ENCODE assay signal across 9 mouse cellular contexts in the genomic region with DNA sequence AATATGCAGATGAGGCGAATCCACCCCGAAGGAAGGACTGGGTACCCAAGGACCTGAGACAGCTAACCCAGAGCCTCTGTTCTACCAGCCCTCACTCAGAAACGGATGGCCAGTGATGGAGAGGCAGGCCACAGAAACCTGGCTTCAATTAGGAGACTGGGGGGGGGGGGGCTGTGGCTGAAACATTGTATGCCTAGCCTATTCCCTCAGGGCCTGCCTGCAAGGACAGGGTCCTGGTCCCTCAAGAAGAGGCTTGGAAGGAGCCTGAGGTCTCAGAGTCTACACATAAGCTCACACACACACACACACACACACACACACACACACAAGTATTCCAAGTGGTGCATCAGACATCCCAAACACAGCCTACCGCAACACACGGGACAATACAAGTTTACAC. TPM values are rescaled to one million over a fixed set of nuclear protein-coding genes. Genes with fewer than 3 reads are reported as not detected.
A peak's percentile ranks its signal among the peaks of the same experiment; 100 is the strongest.
DNase-seq lines count a peak whose midpoint lies in the region; ATAC-seq and TF ChIP-seq lines count a peak whose summit lies in the region.
"Had no signal": no experiment of that assay in that cellular context is flagged by ENCODE, and none has a peak within 500 bp of the region (broad histone marks: within the 10 kb centered on the region; RNA-seq: fewer than 3 reads in every experiment).

No protein-coding gene starts in this region.

- no peak overlapping the region; the same call in 1 of the 2 replicates for H3K9ac ChIP-seq in forebrain, embryonic 16.5 days (replicated peaks; ENCODE audit: low read depth, low read length)
- H3K9ac ChIP-seq in liver, postnatal 0 days (replicated peaks), result no peak overlapping the region

- TF ChIP-seq CTCF in kidney, adult 2 months (conservative IDR thresholded peaks at IDR 0.05; ENCODE audit: insufficient read depth, insufficient read length, low read depth, low read length), result no peak
- TF ChIP-seq CTCF in liver, postnatal 0 days (IDR thresholded peaks at IDR 0.05; ENCODE audit: low read depth), result no peak

- H3K36me3 ChIP-seq in kidney, adult 2 months (ENCODE audit: control insufficient read depth, insufficient read depth, low read length), result no peaks in the 10 kb centered on the region
- H3K36me3 ChIP-seq in forebrain, embryonic 16.5 days (ENCODE audit: control insufficient read depth, insufficient read depth), result no peaks in the 10 kb centered on the region
- no peaks in the 10 kb centered on the region for H3K36me3 ChIP-seq in liver, postnatal 0 days (replicated peaks; ENCODE audit: insufficient read depth, low read length)

- no peak for TF ChIP-seq POLR2A in kidney, adult 2 months (IDR thresholded peaks at IDR 0.05; ENCODE audit: low read depth, low read length)

- no peaks in the 10 kb centered on the region for H3K27me3 ChIP-seq in kidney, adult 2 months (replicated peaks; ENCODE audit: control insufficient read depth, insufficient read depth, low read length)
- peaks cover 5% of the 10 kb centered on the region; the same call in 1 of the 2 replicates for H3K27me3 ChIP-seq in forebrain, embryonic 16.5 days (replicated peaks; ENCODE audit: control insufficient read depth, insufficient read depth, low read length)
- no peaks in the 10 kb centered on the region for H3K27me3 ChIP-seq in liver, postnatal 0 days (ENCODE audit: insufficient read depth, low read length)

- H3K4me3 ChIP-seq in kidney, adult 2 months (ENCODE audit: insufficient read depth, low read depth, low read length), result peak overlapping the region; percentile 65
- H3K4me3 ChIP-seq in brown adipose tissue, adult 24 weeks (ENCODE audit: insufficient read depth, low read depth, low read length), result peak overlapping the region; percentile 34
- no peak overlapping the region for H3K4me3 ChIP-seq in forebrain, embryonic 16.5 days (replicated peaks; ENCODE audit: low read length)
- H3K4me3 ChIP-seq in liver, postnatal 0 days (ENCODE audit: low read depth, low read length), result no peak overlapping the region

- H3K4me1 ChIP-seq in kidney, adult 2 months (ENCODE audit: control insufficient read depth, insufficient read depth, low read length), result no peaks in the 10 kb centered on the region
- H3K4me1 ChIP-seq in brown adipose tissue, adult 24 weeks (ENCODE audit: control insufficient read depth, insufficient read depth, insufficient read length, low read length), result no peaks in the 10 kb centered on the region
- H3K4me1 ChIP-seq in forebrain, embryonic 16.5 days (replicated peaks; ENCODE audit: control insufficient read depth, insufficient read depth, low read length), result peaks cover 4% of the 10 kb centered on the region
- H3K4me1 ChIP-seq in liver, postnatal 0 days (ENCODE audit: insufficient read depth), result peaks cover 22% of the 10 kb centered on the region

- no peak overlapping the region for H3K4me2 ChIP-seq in forebrain, embryonic 16.5 days (ENCODE audit: low read length)
- peak overlapping the region; percentile 49; the same call in 1 of the 2 replicates for H3K4me2 ChIP-seq in liver, postnatal 0 days (ENCODE audit: low read depth, low read length)

- 48% methylated on average over 5 of the region's 5 CpGs for WGBS in kidney, adult 2 months
- 46% methylated on average over 5 of the region's 5 CpGs for WGBS in forebrain, embryonic 16.5 days
- WGBS in liver, postnatal 0 days (ENCODE audit: insufficient replicate concordance), result 57% methylated on average over 5 of the region's 5 CpGs

- no peak for DNase-seq in kidney, adult 2 months
- DNase-seq in kidney, postnatal 36 days, result no peak
- DNase-seq in liver, postnatal 0 days, result no peak
- DNase-seq in urinary bladder, postnatal 14 days (ENCODE audit: low spot score), result no peak
- DNase-seq in spleen, postnatal 36 days (ENCODE audit: low spot score in 2 of 2), result no peak
- DNase-seq: cerebellum, adult 11 months had no signal

- H3K9me3 ChIP-seq in forebrain, embryonic 16.5 days (ENCODE audit: control insufficient read depth, low read length), result no peaks in the 10 kb centered on the region
- no peaks in the 10 kb centered on the region for H3K9me3 ChIP-seq in liver, postnatal 0 days (ENCODE audit: low read length)

- ATAC-seq in forebrain, embryonic 16.5 days, result peak; percentile 23; the same call in 1 of the 2 replicates
- ATAC-seq in liver, postnatal 0 days, result no peak
- ATAC-seq in monocyte, adult 5-6 weeks (replicated peaks; ENCODE audit: insufficient number of reproducible peaks, low FRiP score, low TSS enrichment, poor library complexity, severe bottlenecking), result no peak

- no peak for TF ChIP-seq EP300 in liver, postnatal 0 days (IDR thresholded peaks at IDR 0.05; ENCODE audit: low read depth)

- H3K27ac ChIP-seq in kidney, adult 2 months (ENCODE audit: insufficient read depth, low read depth, low read length), result peak overlapping the region; percentile 40
- no peak overlapping the region for H3K27ac ChIP-seq in brown adipose tissue, adult 24 weeks (replicated peaks; ENCODE audit: low read depth, low read length)
- H3K27ac ChIP-seq in forebrain, embryonic 16.5 days (ENCODE audit: low read length), result no peak overlapping the region
- H3K27ac ChIP-seq in liver, postnatal 0 days (ENCODE audit: low read depth), result no peak overlapping the region

RNA-seq across cellular contexts. Expression of a gene that starts 0.6 kb away (rescaled TPM):
- polyA plus RNA-seq in kidney, adult 2 months (2012; rRNA removed), result 14.8 and 19.0 TPM in 2 replicates
- polyA plus RNA-seq in brown adipose tissue, adult 24 weeks (2012; ENCODE audit: insufficient read depth, insufficient read length, missing spikeins), result 0.83 and 1.5 TPM in 2 replicates
- polyA plus RNA-seq in forebrain, embryonic 16.5 days (2015; fragmentation: Nextera tagmentation; extraction: Ambion mirVana), result 4.4 and 7.9 TPM in 2 replicates
- polyA plus RNA-seq in liver, postnatal 0 days (2015; fragmentation: Nextera tagmentation; extraction: Ambion mirVana), result 3.2 and 3.4 TPM in 2 replicates
- total RNA-seq in monocyte, adult 5-6 weeks (2017), result not detected in 3 replicates

RNA-seq across cellular contexts. Expression of a gene that starts 27.1 kb away (rescaled TPM):
- polyA plus RNA-seq in kidney, adult 2 months (2012; rRNA removed), result 355 and 370 TPM in 2 replicates
- 426 and 447 TPM in 2 replicates for polyA plus RNA-seq in brown adipose tissue, adult 24 weeks (2012; ENCODE audit: insufficient read depth, insufficient read length, missing spikeins)
- polyA plus RNA-seq in forebrain, embryonic 16.5 days (2015; fragmentation: Nextera tagmentation; extraction: Ambion mirVana), result 76.9 and 79.6 TPM in 2 replicates
- polyA plus RNA-seq in liver, postnatal 0 days (2015; fragmentation: Nextera tagmentation; extraction: Ambion mirVana), result 109 TPM in 2 replicates
- 110 to 223 TPM (median 180 TPM) in 3 replicates for total RNA-seq in monocyte, adult 5-6 weeks (2017)

RNA-seq across cellular contexts. Expression of a gene that starts 27.4 kb away (rescaled TPM):
- 13.4 TPM in 2 replicates for polyA plus RNA-seq in kidney, adult 2 months (2012; rRNA removed)
- 5.9 and 11.4 TPM in 2 replicates for polyA plus RNA-seq in brown adipose tissue, adult 24 weeks (2012; ENCODE audit: insufficient read depth, insufficient read length, missing spikeins)
- 50.7 and 52.7 TPM in 2 replicates for polyA plus RNA-seq in forebrain, embryonic 16.5 days (2015; fragmentation: Nextera tagmentation; extraction: Ambion mirVana)
- polyA plus RNA-seq in liver, postnatal 0 days (2015; fragmentation: Nextera tagmentation; extraction: Ambion mirVana), result 6.9 and 7.9 TPM in 2 replicates
- 34.4 to 48.1 TPM (median 42.3 TPM) in 3 replicates for total RNA-seq in monocyte, adult 5-6 weeks (2017)

RNA-seq across cellular contexts. Expression of a gene that starts 32.8 kb away (rescaled TPM):
- 9.6 and 20.5 TPM in 2 replicates for polyA plus RNA-seq in kidney, adult 2 months (2012; rRNA removed)
- polyA plus RNA-seq in brown adipose tissue, adult 24 weeks (2012; ENCODE audit: insufficient read depth, insufficient read length, missing spikeins), result 5.5 and 6.0 TPM in 2 replicates
- 1.8 and 2.0 TPM in 2 replicates for polyA plus RNA-seq in forebrain, embryonic 16.5 days (2015; fragmentation: Nextera tagmentation; extraction: Ambion mirVana)
- polyA plus RNA-seq in liver, postnatal 0 days (2015; fragmentation: Nextera tagmentation; extraction: Ambion mirVana), result 18.9 and 21.5 TPM in 2 replicates
- 212 to 415 TPM (median 221 TPM) in 3 replicates for total RNA-seq in monocyte, adult 5-6 weeks (2017)

Comparison
In these comparisons a context has a peak if more than half of its experiments do, and no peak if none do; other contexts are left out.
1. H3K4me3 ChIP-seq: peak in kidney, adult 2 months (single experiment) and brown adipose tissue, adult 24 weeks (single experiment); none in forebrain, embryonic 16.5 days (single experiment) and liver, postnatal 0 days (single experiment).